8 mouse cellular contexts compared by ENCODE assay signal in genomic region chr4:87647932-87648911, GRCm38 (mm10).
A peak's percentile ranks its signal among the peaks of the same experiment; 100 is the strongest.
DNase-seq lines count a peak whose midpoint lies in the region; ATAC-seq and TF ChIP-seq lines count a peak whose summit lies in the region.

No protein-coding gene starts in this region.

- H3K4me3 ChIP-seq in forebrain, embryonic 16.5 days (replicated peaks; ENCODE audit: low read length), result peak overlapping the region; percentile 26
- no peak overlapping the region for H3K4me3 ChIP-seq in liver, embryonic 14.5 days (ENCODE audit: insufficient read depth in 1 of 2, low read depth in 2 of 2, low read length in 2 of 2)

- H3K36me3 ChIP-seq in forebrain, embryonic 16.5 days (ENCODE audit: control insufficient read depth, insufficient read depth), result no peaks in the 10 kb centered on the region
- no peaks in the 10 kb centered on the region for H3K36me3 ChIP-seq in liver, embryonic 14.5 days (replicated peaks; ENCODE audit: control insufficient read depth, insufficient read depth, low read depth)

- H3K27me3 ChIP-seq in forebrain, embryonic 16.5 days (replicated peaks; ENCODE audit: control insufficient read depth, insufficient read depth, low read length), result no peaks in the 10 kb centered on the region
- H3K27me3 ChIP-seq in liver, embryonic 14.5 days (ENCODE audit: control insufficient read depth, insufficient read depth, low read length), result no peaks in the 10 kb centered on the region

- H3K4me1 ChIP-seq in forebrain, embryonic 16.5 days (replicated peaks; ENCODE audit: control insufficient read depth, insufficient read depth, low read length), result peaks cover 29% of the 10 kb centered on the region
- H3K4me1 ChIP-seq in liver, embryonic 14.5 days (replicated peaks; ENCODE audit: control insufficient read depth in 2 of 2, insufficient read depth in 2 of 2, low read length in 1 of 2), result peaks cover 0 to 4% of the 10 kb centered on the region in 2 experiments; a peak in 1 of 4 replicates

- WGBS in forebrain, embryonic 16.5 days, result 3% methylated on average over 26 of the region's 26 CpGs
- 23% methylated on average over 26 of the region's 26 CpGs for WGBS in liver, embryonic 14.5 days (ENCODE audit: insufficient replicate concordance)

- H3K27ac ChIP-seq in forebrain, embryonic 16.5 days (ENCODE audit: low read length), result peak overlapping the region; percentile 62; the same call in 1 of the 2 replicates
- H3K27ac ChIP-seq in liver, embryonic 14.5 days, result no peak overlapping the region

- no peak for TF ChIP-seq CTCF in liver, embryonic 14.5 days (IDR thresholded peaks at IDR 0.05; ENCODE audit: low read depth)

- no peak for TF ChIP-seq EP300 in liver, embryonic 14.5 days (IDR thresholded peaks at IDR 0.05; ENCODE audit: low read depth)

- no peaks in the 10 kb centered on the region for H3K9me3 ChIP-seq in forebrain, embryonic 16.5 days (ENCODE audit: control insufficient read depth, low read length)
- no peaks in the 10 kb centered on the region for H3K9me3 ChIP-seq in liver, embryonic 14.5 days (ENCODE audit: control insufficient read depth, low read length)

- ATAC-seq in forebrain, embryonic 16.5 days, result peak; percentile 41
- ATAC-seq in liver, embryonic 14.5 days (ENCODE audit: insufficient read depth), result no peak

- no peak overlapping the region; the same call in 1 of the 2 replicates for H3K9ac ChIP-seq in forebrain, embryonic 16.5 days (replicated peaks; ENCODE audit: low read depth, low read length)
- no peak overlapping the region for H3K9ac ChIP-seq in liver, embryonic 14.5 days (replicated peaks)

- DNase-seq in cerebellum, postnatal 14 days, result peak; percentile 56 to 64
- no peak for DNase-seq in cerebellum, adult 11-12 months
- peak; percentile 42 for DNase-seq in Muller cell, postnatal 12 days (ENCODE audit: inconsistent ontology term)
- DNase-seq in kidney, adult 18-20 months, result peak; percentile 75
- no peak for DNase-seq in liver, embryonic 14.5 days (ENCODE audit: low read depth in 3 of 3, low spot score in 3 of 3)
- peak; percentile 61 for DNase-seq in retina, embryonic 14.5 days (ENCODE audit: low spot score)
- no peak for DNase-seq in B cell, adult 2 months

- peak overlapping the region; percentile 54 for H3K4me2 ChIP-seq in forebrain, embryonic 16.5 days (ENCODE audit: low read length)
- 0 out of 2 replicates have a peak overlapping the region, but pooled peaks have one; percentile 12 for H3K4me2 ChIP-seq in liver, embryonic 14.5 days (ENCODE audit: low read depth)

Comparison
In these comparisons a context has a peak if more than half of its experiments do, and no peak if none do; other contexts are left out.
1. DNase-seq: peak in cerebellum, postnatal 14 days (2 of 2), Muller cell, postnatal 12 days (single experiment), kidney, adult 18-20 months (single experiment) and retina, embryonic 14.5 days (single experiment); none in cerebellum, adult 11-12 months (single experiment), liver, embryonic 14.5 days (0 of 3) and B cell, adult 2 months (0 of 2).